Mouse (Mus musculus) heart, postnatal 4 days (tissue): ENCODE results near the gene Ccdc74a. TPM values are rescaled to one million over a fixed set of nuclear protein-coding genes. Genes with fewer than 3 reads are reported as not detected.
A peak's percentile ranks its signal among the peaks of the same experiment; 100 is the strongest.
"Not testable (repeated sequence)": the region's sequence is repeated elsewhere in the genome, so short reads cannot be mapped to it uniquely, and the experiment has no call there.

Experiments
- DNase-seq: peaks from one replicate; pipeline ENCODE4 v3.0.0; 2021
- total RNA-seq, 2 experiments: library from RNA; stranded (reverse); gene quantifications; 2 replicates each; pipeline ENCODE4 v1.2.3; 2021

Gene Ccdc74a
- total RNA-seq, result 1 to 10 TPM; 2.0 to 2.1 TPM

GRCm38 (mm10) chr16:17646310-17647114, at the start of gene Ccdc74a:
Gene Ccdc74a (plus strand): TSS chr16:17646470.
- peak; percentile 83 for DNase-seq

- no peak for DNase-seq
These were observed 45.2 kb upstream of the Ccdc74a start for GRCm38 (mm10) chr16:17600944-17601562.

GRCm38 (mm10) chr16:17604941-17605340, 41.3 kb upstream of the Ccdc74a start:
- DNase-seq, result no peak

DNA sequence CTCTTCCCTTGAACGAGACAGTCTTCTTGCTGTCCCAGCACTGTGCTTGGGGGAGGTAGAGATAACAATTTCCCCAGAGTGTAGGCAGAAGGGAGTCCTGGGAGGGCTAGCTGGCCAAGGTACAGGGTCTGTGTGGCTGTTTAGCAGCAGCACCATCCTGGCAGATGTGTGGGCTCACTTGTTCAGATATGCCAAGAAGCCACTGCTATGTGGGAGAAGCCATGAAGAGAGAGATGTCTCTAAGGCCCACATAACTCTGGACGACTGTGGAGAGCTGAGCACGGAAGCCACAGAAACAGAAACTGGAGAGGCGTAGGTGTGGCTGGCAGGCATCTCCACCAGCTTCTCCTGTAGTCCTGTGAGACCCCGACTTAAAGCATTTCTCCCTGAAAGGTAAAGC, 40.6 kb upstream of the Ccdc74a start:
- DNase-seq, result no peak

- no peak for DNase-seq
These were observed 34.9 kb upstream of the Ccdc74a start for GRCm38 (mm10) chr16:17611383-17611782.

DNA sequence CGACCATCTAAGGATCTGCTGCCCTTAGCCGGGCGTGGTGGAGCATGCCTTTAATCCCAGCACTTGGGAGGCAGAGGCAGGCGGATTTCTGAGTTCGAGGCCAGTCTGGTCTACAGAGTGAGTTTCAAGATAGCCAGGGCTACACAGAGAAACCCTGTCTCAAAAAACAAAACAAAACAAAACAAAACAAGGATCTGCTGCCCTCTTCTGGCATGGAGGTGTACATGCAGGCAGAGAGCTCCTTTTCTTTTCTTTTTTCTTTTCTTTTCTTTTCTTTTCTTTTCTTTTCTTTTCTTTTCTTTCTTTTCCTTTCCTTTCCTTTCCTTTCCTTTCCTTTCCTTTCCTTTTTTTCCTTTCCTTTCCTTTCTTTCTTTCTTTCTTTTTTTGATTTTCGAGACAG, 31.5 kb upstream of the Ccdc74a start:
- not testable (repeated sequence) for DNase-seq

GRCm38 (mm10) chr16:17616212-17616611, 30.1 kb upstream of the Ccdc74a start:
- no peak for DNase-seq

DNA sequence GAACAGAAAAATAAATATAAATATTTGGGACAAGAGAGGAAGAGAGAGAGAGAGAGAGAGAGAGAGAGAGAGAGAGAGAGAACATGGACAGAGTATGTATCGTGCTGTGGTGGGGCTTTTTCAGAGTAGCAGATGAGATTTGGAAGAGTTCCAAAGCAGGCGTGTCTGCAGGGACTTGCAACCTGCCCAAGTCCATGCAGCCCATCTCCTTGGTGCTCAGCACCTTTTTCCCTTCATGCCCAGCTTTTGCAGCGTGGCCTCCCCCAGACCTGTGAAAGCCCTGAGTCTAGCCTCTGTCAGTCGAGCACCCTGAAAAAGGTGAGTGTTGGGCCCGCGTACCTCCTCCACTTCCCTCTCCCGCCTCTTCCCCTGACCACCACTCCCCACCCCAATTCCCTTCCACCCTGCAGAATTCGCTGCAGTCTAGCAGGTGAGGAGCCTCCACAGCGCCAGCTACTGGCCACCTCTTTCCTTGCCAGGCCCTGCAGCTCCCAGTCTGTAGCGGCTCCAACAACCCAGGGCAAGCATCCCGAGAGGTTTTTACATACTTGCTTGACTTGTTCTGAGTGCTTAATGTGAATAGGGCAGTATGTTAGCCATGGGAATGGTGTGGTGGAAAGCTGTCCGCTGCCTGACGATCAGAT, 28.2 kb upstream of the Ccdc74a start:
- peak; percentile 65 for DNase-seq

- DNase-seq, result peak; percentile 96
These were observed 26.8 kb upstream of the Ccdc74a start, which contains the start of gene Smpd4 for GRCm38 (mm10) chr16:17619198-17620105. Gene Smpd4 (plus strand): TSS chr16:17619354.

GRCm38 (mm10) chr16:17621936-17622335, 24.3 kb upstream of the Ccdc74a start:
- no peak for DNase-seq

DNA sequence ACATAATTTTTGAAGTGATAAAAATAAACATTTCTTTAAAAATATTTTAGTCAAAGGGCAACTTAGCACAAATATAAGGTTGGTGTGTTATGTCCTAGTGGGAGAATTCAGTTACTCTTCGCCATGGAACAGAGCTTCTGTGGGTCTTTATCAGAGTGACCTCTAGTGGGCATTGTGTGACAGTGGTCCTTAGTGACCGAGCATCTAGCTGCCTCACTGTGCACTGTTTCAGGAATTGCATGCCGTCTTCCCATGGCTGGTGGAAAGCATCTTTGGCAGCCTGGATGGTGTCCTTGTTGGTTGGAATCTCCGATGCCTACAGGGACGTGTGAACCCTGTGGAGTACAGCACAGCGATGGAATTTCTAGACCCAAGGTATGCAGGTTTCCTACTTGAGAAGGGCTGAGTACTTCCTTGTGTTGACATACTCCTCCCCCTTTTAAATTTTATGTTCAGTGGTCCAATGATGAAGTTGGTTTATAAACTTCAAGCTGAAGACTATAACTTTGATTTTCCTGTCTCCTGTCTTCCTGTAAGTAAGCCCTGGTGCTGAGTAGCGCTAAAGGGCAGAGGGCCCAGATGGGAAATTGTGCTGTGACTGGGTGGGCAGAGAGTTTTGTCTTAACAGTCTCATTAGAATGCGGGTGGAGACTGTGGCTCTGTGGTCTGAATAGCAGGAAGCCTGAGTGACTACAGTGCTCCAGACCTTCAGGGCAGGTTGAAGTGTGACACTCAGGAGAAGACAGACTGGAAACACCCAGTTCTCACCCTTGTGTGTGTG, 20.6 kb upstream of the Ccdc74a start:
- DNase-seq, result no peak

DNA sequence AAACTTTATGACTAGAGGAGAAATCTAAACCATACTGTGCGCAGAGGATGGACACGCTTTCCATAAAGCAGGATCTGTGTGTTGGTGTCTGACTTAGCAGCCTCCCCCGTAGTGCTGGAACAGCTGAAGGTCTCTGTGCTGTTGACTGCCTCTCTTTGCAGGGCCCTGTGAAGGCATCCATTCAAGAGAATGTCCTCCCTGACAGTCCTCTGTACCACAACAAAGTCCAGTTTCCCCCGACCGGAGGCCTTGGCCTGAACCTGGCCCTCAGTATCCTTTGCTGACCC, 20.1 kb upstream of the Ccdc74a start:
- no peak for DNase-seq

- DNase-seq, result no peak
These were observed 13.7 kb upstream of the Ccdc74a start for GRCm38 (mm10) chr16:17632580-17632979.

- DNase-seq, result no peak
These were observed 12.6 kb upstream of the Ccdc74a start for GRCm38 (mm10) chr16:17633481-17634181.

- DNase-seq, result no peak
These were observed 9.4 kb upstream of the Ccdc74a start for GRCm38 (mm10) chr16:17636904-17637303.

DNA sequence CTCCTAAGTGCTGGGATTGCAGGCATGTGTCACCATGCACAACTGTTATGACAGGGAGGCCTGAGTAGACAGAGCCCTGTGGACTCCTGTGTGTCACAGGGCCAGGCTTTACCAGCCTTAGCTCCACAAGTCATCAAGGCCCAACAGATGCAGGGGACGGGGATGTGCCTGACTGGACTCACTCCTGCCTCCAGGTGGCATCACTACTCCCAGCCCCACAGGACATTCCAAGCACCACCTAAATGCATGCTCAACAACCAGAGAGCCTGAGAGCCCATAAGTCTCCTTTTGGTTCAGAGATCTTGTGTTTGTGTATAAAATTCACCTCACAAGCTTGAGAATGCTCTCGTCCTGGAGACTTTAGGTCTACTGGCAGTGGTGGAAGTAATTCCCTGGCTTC, 8.7 kb upstream of the Ccdc74a start:
- DNase-seq, result no peak

GRCm38 (mm10) chr16:17638036-17638628, 8.1 kb upstream of the Ccdc74a start:
- no peak for DNase-seq

DNA sequence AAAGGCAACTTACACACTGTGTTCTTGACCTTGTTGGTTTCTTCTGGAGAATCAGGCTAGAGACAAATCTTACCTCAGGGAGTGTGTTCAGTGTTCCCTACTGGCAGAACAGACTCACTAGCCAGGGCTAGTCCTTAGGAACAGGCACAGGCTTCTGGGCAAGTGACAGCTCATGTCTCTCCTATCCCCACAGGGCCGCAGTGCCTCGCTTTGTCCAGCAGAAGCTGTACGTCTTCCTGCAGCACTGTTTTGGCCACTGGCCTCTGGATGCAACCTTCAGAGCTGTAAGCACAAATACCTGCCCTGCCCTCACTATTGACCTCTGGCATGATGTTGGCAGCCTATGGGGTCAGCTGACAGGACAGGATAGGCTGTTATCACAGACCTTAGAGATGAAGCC, 7.2 kb upstream of the Ccdc74a start:
- DNase-seq, result no peak

GRCm38 (mm10) chr16:17639951-17640350, 6.3 kb upstream of the Ccdc74a start:
- DNase-seq, result no peak

DNA sequence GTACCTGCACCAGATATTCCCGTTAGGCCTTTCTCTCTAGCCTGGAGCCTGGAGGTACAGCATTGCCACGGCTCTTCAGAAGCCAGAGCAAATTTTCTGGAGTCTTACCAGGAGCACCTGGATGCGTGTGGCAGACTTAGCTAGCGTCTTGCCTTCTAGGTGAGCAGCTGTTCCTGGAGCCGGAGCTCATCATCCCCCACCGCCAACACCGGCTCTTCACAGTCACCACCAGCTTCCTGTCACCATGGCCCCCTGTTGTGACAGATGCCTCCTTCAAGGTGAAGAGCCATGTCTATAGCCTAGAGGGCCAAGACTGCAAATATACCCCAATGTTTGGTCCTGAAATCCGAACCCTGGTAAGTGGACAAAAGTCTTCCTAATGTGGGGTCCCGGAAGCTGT, 5.6 kb upstream of the Ccdc74a start:
- DNase-seq, result no peak

GRCm38 (mm10) chr16:17641301-17641700, 5.0 kb upstream of the Ccdc74a start:
- no peak for DNase-seq
